Mouse (Mus musculus) right cerebral cortex, postnatal 36 days (tissue): ENCODE measurements around the gene Zbed5.
"Not testable (repeated sequence)": the region's sequence is repeated elsewhere in the genome, so short reads cannot be mapped to it uniquely, and the experiment has no call there.

Source experiments
- DNase-seq, 2 experiments: peaks; one replicate each; pipeline ENCODE4 v3.0.0; 2022; ENCODE audit warnings: low spot score in 2 of 2, mixed read lengths in 1 of 2

Gene Zbed5

GRCm38 (mm10) chr5:129908242-129908965 is 12.9 kb downstream of the Zbed5 start, which contains the start of gene Nupr1l:
Gene Nupr1l (plus strand): TSS chr5:129908540.
- peak; percentile 79 to 84 for DNase-seq

GRCm38 (mm10) chr5:129909147-129909546 is 13.6 kb downstream of the Zbed5 start:
- DNase-seq = no peak

- DNase-seq = no peak
Observed at GRCm38 (mm10) chr5:129909591-129909990, 14.1 kb downstream of the Zbed5 start.

GRCm38 (mm10) chr5:129914024-129914423 is 18.5 kb downstream of the Zbed5 start:
- no peak for DNase-seq

- DNase-seq = not testable (repeated sequence)
Observed at GRCm38 (mm10) chr5:129915491-129915890, 20.0 kb downstream of the Zbed5 start.

GRCm38 (mm10) chr5:129918065-129918651 is 22.6 kb downstream of the Zbed5 start:
- DNase-seq = no peak

GRCm38 (mm10) chr5:129918752-129919151 is 23.2 kb downstream of the Zbed5 start:
- DNase-seq = no peak

GRCm38 (mm10) chr5:129919320-129919719 is 23.8 kb downstream of the Zbed5 start:
- DNase-seq = no peak

GRCm38 (mm10) chr5:129921972-129922371 is 26.4 kb downstream of the Zbed5 start:
- DNase-seq = no peak

- DNase-seq = no peak
Observed at GRCm38 (mm10) chr5:129924820-129925452, 29.4 kb downstream of the Zbed5 start.

GRCm38 (mm10) chr5:129925933-129926332 is 30.4 kb downstream of the Zbed5 start:
- no peak for DNase-seq

GRCm38 (mm10) chr5:129929924-129930855 is 34.7 kb downstream of the Zbed5 start:
- no peak for DNase-seq

GRCm38 (mm10) chr5:129936941-129937340 is 41.4 kb downstream of the Zbed5 start:
- DNase-seq = no peak

- DNase-seq = no peak
Observed at GRCm38 (mm10) chr5:129940281-129940680, 44.8 kb downstream of the Zbed5 start.

- DNase-seq = no peak
Observed at GRCm38 (mm10) chr5:129940736-129941494, 45.4 kb downstream of the Zbed5 start.

GRCm38 (mm10) chr5:129941495-129942045 is 46.0 kb downstream of the Zbed5 start, which contains the start of gene Vkorc1l1:
Gene Vkorc1l1 (plus strand): TSS chr5:129941970.
- peak; percentile 96 to 97 for DNase-seq

- DNase-seq = peak in 1 of 2 experiments; percentile 7
Observed at GRCm38 (mm10) chr5:129942073-129942939, 46.8 kb downstream of the Zbed5 start.

- no peak for DNase-seq
Observed at GRCm38 (mm10) chr5:129943402-129943801, 47.9 kb downstream of the Zbed5 start.

- DNase-seq = no peak
Observed at GRCm38 (mm10) chr5:129947528-129948033, 52.1 kb downstream of the Zbed5 start.
